Mouse (Mus musculus) brown adipose tissue, adult 24 weeks (tissue): ENCODE data around the gene Krtap28-13. TPM values are rescaled to one million over a fixed set of nuclear protein-coding genes. Genes with fewer than 3 reads are reported as not detected.
A peak's percentile ranks its signal among the peaks of the same experiment; 100 is the strongest.

Experiments
- H3K27ac ChIP-seq: fragments of 200-500 bp; replicated peaks from 2 replicates; pipeline ENCODE4 v1.5.1; 2012; ENCODE audit warnings: low read depth, mild to moderate bottlenecking, low read length
- H3K4me1 ChIP-seq: fragments of 200-500 bp; 2 replicates; pipeline ENCODE4 v1.6.1; 2012; ENCODE audit warnings: low read length, mixed read lengths; ENCODE audit not compliant: control insufficient read depth, insufficient read depth, insufficient read length
- H3K4me3 ChIP-seq: fragments of 200-500 bp; 2 replicates; pipeline ENCODE4 v1.5.1; 2012; ENCODE audit warnings: low read depth, mild to moderate bottlenecking, low read length, moderate library complexity; ENCODE audit not compliant: insufficient read depth
- polyA plus RNA-seq: library from polyadenylated mRNA; stranded (reverse); fragments of >200 nt; gene quantifications from 2 replicates; pipeline ENCODE4 v1.2.4, GENCODE M21; 2012; ENCODE audit not compliant: missing spikeins, insufficient read depth, insufficient read length

Krtap28-13 gene
- polyA plus RNA-seq = not detected in 2 replicates

DNA sequence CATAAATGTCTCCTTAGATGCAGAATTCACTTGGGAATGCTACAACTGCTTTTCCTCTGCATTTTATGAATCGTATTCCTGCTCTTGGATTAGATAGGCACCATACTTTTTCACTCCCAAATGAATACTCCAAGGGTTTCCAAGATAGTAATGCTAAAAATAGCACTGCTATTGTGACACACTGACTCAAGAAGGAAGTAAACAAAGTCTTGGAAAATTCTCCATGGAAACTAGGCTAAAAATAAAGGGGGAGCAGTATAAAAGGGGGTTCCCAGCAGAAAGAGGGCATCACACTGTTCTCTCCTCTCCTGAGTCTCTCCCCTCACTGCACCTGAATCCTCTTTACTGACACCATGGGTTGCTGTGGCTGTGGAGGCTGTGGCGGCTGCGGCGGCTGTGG lies at the start of gene Krtap28-13:
Gene Krtap28-13 (plus strand): TSS at position 288 of the 400 bp plus-strand sequence.
- no peaks in the 10 kb centered on the region for H3K4me1 ChIP-seq
- H3K27ac ChIP-seq = no peak within 1 kb of the TSS
- H3K4me3 ChIP-seq = no peak within 1 kb of the TSS

DNA sequence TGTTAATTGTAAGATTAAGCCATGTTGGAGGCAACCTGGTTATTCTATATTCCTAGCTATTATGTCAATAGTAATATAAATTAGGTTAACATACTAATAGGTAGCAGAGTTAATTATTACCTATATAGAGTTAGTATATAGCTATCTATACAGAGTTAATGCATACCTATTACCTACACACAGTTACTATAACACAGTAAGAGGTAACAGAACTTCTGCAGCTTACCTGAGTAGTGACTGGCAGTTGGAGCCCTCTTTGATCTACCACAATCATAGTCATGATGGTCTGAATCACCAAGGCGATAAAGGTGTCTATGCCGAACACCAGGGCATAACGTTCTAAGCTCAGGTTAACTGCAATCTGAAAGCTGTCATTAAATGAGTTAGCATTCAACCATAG lies 46.3 kb upstream of the Krtap28-13 start:
- Histone ChIP-seq H3K4me1 (no peaks in the 10 kb centered on the region), H3K27ac (no peak overlapping the region), H3K4me3 (no peak overlapping the region)

DNA sequence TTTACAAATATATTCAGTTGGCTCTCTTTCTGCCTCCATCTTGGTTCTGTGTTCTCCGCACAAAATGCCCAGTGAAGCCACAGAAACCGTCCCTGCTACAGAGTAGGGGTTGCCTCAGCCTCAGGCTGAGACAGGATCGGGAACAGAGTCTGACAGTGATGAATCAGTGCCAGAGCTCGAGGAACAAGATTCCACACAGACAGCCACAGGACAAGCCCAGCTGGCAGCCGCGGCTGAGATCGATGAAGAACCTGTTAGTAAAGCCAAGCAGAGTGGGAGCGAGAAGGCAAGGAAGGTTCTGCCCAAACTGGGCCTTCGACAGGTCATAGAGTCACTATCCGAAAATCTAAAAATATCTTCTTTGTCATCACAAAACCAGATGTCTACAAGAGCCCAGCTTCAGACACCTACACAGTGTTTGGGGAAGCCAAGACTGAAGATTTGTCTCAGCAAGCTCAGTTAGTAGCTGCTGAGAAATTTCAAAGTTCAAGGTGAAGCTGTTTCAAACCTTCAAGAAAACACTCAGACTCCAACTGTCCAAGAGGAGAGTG lies 45.3 kb upstream of the Krtap28-13 start:
- no peaks in the 10 kb centered on the region for H3K4me1 ChIP-seq
- H3K4me3 ChIP-seq = no peak overlapping the region
- H3K27ac ChIP-seq = no peak overlapping the region

DNA sequence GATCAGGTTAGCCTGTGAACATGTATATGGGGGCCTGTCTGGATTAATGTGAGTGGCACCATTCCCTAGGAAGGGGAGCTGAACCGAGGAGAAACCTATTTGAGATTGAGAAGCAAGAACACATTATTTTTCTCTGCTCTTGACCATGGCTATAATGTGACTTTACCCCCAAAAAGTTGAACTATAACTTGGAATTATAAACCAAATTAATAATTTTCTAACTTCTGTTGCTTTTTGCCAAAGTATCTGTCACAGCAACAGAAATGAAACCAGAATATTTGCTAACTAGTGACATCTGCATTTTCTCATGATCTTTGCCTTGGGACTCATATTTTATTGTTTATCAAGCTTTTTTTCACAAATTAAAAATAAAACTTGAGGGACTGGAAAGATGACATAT lies 44.2 kb upstream of the Krtap28-13 start:
- Histone ChIP-seq H3K27ac (no peak overlapping the region), H3K4me1 (no peaks in the 10 kb centered on the region), H3K4me3 (no peak overlapping the region)

DNA sequence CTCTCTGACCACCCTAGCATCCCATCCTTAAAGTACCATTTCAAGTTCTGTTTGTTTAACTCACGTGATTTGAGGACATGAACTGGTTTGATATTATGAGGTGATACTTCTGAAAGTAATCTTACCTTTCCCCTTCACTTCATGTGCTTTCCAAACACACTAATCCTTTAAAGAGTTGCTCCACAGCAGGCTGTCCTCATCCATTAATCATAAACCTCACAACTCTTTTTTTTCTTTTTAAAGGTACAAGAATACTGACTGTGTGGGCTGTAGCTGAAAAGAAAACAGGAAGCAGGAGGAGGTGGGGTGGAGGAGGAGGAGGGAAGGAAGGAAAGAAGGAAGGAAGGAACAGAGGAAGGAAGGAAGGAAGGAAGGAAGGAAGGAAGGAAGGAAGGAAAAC lies 28.8 kb upstream of the Krtap28-13 start:
- Histone ChIP-seq H3K4me3 (no peak overlapping the region), H3K27ac (no peak overlapping the region), H3K4me1 (no peaks in the 10 kb centered on the region)

- H3K4me3 ChIP-seq = no peak overlapping the region
- H3K27ac ChIP-seq = no peak overlapping the region
- no peaks in the 10 kb centered on the region for H3K4me1 ChIP-seq
These were observed 28.2 kb upstream of the Krtap28-13 start for GRCm38 (mm10) chr1:83032508-83032907.

GRCm38 (mm10) chr1:83034509-83034908 lies 26.2 kb upstream of the Krtap28-13 start:
- Histone ChIP-seq H3K27ac (no peak overlapping the region), H3K4me3 (no peak overlapping the region), H3K4me1 (no peaks in the 10 kb centered on the region)

- Histone ChIP-seq H3K4me3 (no peak overlapping the region), H3K4me1 (no peaks in the 10 kb centered on the region), H3K27ac (no peak overlapping the region)
These were observed 23.6 kb upstream of the Krtap28-13 start for GRCm38 (mm10) chr1:83036892-83037667.

DNA sequence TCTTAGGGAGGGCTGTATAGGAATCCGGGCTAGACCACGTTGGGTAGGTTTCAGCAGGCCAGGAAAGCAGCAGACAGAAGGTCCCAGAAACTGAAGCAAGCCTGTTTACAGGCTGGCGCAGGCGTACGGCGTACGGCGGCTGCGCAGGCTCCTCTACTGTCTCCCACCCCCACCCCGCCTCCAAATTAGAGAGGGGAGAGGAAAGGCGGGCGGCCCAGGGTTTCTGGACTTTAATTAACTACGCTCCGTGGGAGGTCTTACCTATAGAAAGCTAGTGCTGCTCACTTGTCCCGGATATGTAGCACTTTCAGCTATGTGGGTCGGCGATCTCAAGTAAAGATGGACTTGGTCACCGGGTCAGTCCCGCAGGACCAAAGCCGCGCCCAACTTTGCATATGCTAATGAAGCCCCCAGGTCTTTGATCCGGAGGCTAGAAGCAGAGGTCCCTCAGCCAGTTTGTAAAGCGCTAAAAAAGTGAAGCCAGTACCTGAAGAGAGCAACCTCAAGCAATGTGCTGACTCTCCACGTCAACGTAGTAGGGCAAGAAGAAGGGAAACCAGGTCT lies 22.5 kb upstream of the Krtap28-13 start, which contains the start of gene Slc19a3:
Gene Slc19a3 (minus strand): TSS at position 340 of the 564 bp plus-strand sequence.
- Histone ChIP-seq H3K27ac (no peak within 1 kb of the TSS), H3K4me3 (peak within 1 kb of the TSS; percentile 60), H3K4me1 (no peaks in the 10 kb centered on the region)

- Histone ChIP-seq H3K27ac (no peak overlapping the region), H3K4me1 (no peaks in the 10 kb centered on the region), H3K4me3 (no peak overlapping the region)
These were observed 21.6 kb upstream of the Krtap28-13 start for GRCm38 (mm10) chr1:83039080-83039479.

DNA sequence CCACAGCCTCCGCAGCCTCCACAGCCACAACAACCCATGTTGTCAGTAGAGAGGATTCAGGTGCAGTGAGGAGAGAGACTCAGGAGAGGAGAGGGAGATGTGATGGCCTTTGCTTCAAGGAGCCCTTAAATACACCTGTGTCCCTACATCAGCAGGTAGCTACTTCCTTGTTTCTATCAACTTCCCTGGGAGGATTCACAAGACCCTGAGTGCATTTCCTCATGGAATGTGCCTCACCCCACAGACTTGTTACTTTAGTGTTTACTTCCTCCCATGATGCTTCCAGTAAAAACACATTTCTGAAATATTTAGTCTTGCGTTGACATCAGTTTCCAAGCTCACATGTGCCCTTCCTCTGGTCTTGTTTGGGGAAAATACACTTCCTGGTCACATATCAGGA lies 18.4 kb upstream of the Krtap28-13 start, which contains the start of gene Krtap28-10:
Gene Krtap28-10 (minus strand): TSS at position 101 of the 400 bp plus-strand sequence.
- Histone ChIP-seq H3K4me3 (no peak within 1 kb of the TSS), H3K27ac (no peak within 1 kb of the TSS), H3K4me1 (no peaks in the 10 kb centered on the region)

DNA sequence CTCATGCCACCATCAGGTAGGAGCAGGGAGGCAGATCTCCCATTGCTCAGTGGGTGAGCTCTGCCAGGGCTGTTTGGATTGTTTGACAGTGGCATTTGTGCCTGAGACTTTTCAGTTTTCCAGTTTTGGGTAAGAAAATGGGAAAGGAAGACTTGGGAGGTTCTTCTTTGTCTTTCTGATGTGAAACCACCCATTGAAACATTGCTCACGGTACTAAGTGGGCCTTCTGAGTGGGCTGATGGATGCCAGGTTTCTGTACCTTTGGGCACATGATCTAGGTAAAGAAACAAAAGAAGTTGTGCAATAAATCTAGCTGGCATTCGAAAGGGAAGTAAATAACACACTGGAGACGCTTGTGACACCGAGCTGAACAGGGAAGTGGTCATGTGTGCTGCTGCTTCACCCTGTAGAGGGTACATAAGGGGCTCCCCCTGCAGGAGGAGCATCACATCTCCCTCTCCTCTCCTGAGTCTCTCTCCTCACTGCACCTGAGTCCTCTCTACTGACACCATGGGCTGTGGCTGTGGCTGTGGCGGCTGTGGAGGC lies 15.8 kb upstream of the Krtap28-13 start, which contains the start of gene Gm47969:
Gene Gm47969 (plus strand): TSS at position 51 of the 546 bp plus-strand sequence.
- H3K27ac ChIP-seq = no peak within 1 kb of the TSS
- no peaks in the 10 kb centered on the region for H3K4me1 ChIP-seq
- no peak within 1 kb of the TSS for H3K4me3 ChIP-seq

- Histone ChIP-seq H3K4me1 (no peaks in the 10 kb centered on the region), H3K27ac (no peak overlapping the region), H3K4me3 (no peak overlapping the region)
These were observed 2.2 kb upstream of the Krtap28-13 start for GRCm38 (mm10) chr1:83058481-83058880.

- H3K4me3 ChIP-seq = no peak within 1 kb of the TSS
- no peaks in the 10 kb centered on the region for H3K4me1 ChIP-seq
- no peak within 1 kb of the TSS for H3K27ac ChIP-seq
These were observed 1.5 kb upstream of the Krtap28-13 start, which contains the start of gene A030005K14Rik for GRCm38 (mm10) chr1:83059278-83059677. Gene A030005K14Rik (minus strand): TSS chr1:83059378.

GRCm38 (mm10) chr1:83064851-83065250 lies 4.1 kb downstream of the Krtap28-13 start:
- no peaks in the 10 kb centered on the region for H3K4me1 ChIP-seq
- no peak overlapping the region for H3K27ac ChIP-seq
- H3K4me3 ChIP-seq = no peak overlapping the region
